Mouse (Mus musculus) midbrain, embryonic 11.5 days (tissue): ENCODE results near the gene 1700029H14Rik. TPM values are rescaled to one million over a fixed set of nuclear protein-coding genes. Genes with fewer than 3 reads are reported as not detected.

Source experiments
- ATAC-seq: fragments of 200-750 bp; cut with Nextera tagmentation; 2 replicates; pipeline ENCODE4 v1.8.0; 2017; ENCODE audit warnings: moderate TSS enrichment, moderate library complexity; ENCODE audit not compliant: low FRiP score
- DNase-seq: peaks from one replicate; pipeline ENCODE4 v3.0.0; 2015; ENCODE audit warnings: low spot score; ENCODE audit errors: missing footprints
- H3K27ac ChIP-seq: fragments of 300-500 bp; sonication (generic); 2 replicates; pipeline ENCODE4 v1.5.1; 2014; ENCODE audit warnings: low read depth, low read length
- H3K27me3 ChIP-seq: fragments of 300-500 bp; sonication (generic); 2 replicates; pipeline ENCODE4 v1.6.1; 2014; ENCODE audit warnings: mild to moderate bottlenecking, low read length, moderate library complexity, mixed read lengths; ENCODE audit not compliant: control insufficient read depth, insufficient read depth
- H3K36me3 ChIP-seq: fragments of 300-500 bp; sonication (generic); 2 replicates; pipeline ENCODE4 v1.6.1; 2014; ENCODE audit warnings: mild to moderate bottlenecking, low read length, moderate library complexity, mixed read lengths; ENCODE audit not compliant: control insufficient read depth, insufficient read depth
- H3K4me1 ChIP-seq: fragments of 300-500 bp; sonication (generic); 2 replicates; pipeline ENCODE4 v1.6.1; 2014; ENCODE audit warnings: low read length; ENCODE audit not compliant: control insufficient read depth, insufficient read depth
- H3K4me2 ChIP-seq: fragments of 300-500 bp; sonication (generic); 2 replicates; pipeline ENCODE4 v1.6.1; 2014; ENCODE audit warnings: mild to moderate bottlenecking, moderate library complexity
- H3K4me3 ChIP-seq: fragments of 300-500 bp; sonication (generic); 2 replicates; pipeline ENCODE4 v1.5.1; 2014; ENCODE audit warnings: low read depth, low read length
- H3K9ac ChIP-seq: fragments of 300-500 bp; sonication (generic); 2 replicates; pipeline ENCODE4 v1.6.1; 2014; ENCODE audit warnings: low read length
- H3K9me3 ChIP-seq: fragments of 300-500 bp; sonication (generic); 2 replicates; pipeline ENCODE4 v1.6.1; 2016; ENCODE audit warnings: low read length; ENCODE audit not compliant: control insufficient read depth
- WGBS: fragments of 180-500 bp; shearing (Covaris S2); extraction: QIAGEN DNeasy Blood & Tissue Kit; methylation state at CpG from one replicate; pipeline ENCODE4 v1.1.7; 2014; 5-methylcytosine and 5-hydroxymethylcytosine counted together
- polyA plus RNA-seq: library from polyadenylated mRNA; unstranded; fragments of >200 nt; fragmentation: Nextera tagmentation; extraction: Ambion mirVana; gene quantifications from 2 replicates; pipeline ENCODE4 v1.2.1, GENCODE M21; 2014

Gene 1700029H14Rik
- polyA plus RNA-seq, 1 experiment from 2014 or later = not detected

DNA sequence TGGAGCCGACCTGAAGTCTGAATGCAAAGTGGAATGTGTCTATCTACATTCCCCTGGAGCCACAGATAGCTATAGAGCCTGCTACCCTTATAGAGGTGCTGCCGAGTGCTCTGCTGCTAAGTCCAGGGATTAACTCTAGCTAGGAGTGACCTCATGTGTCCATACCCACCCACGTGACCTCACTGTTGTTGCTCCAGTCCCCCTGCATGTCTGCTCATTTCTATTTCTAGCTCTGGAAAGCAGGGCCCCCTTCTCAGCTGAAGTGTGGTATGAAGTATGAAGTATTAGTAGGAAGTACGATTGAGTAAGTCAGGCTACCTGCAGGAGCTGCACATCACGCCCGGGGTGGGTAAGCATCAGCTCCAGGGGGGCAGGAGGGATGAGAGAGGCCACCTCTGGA lies 35.5 kb upstream of the 1700029H14Rik start:
- Histone ChIP-seq H3K4me1 (no peaks in the 10 kb centered on the region), H3K4me3 (no peak overlapping the region), H3K9me3 (no peaks in the 10 kb centered on the region), H3K36me3 (no peaks in the 10 kb centered on the region), H3K27ac (no peak overlapping the region), H3K27me3 (no peaks in the 10 kb centered on the region), H3K4me2 (no peak overlapping the region), H3K9ac (no peak overlapping the region)
- ATAC-seq = no peak
- no peak for DNase-seq
- 91% methylated on average over 6 of the region's 6 CpGs for WGBS

DNA sequence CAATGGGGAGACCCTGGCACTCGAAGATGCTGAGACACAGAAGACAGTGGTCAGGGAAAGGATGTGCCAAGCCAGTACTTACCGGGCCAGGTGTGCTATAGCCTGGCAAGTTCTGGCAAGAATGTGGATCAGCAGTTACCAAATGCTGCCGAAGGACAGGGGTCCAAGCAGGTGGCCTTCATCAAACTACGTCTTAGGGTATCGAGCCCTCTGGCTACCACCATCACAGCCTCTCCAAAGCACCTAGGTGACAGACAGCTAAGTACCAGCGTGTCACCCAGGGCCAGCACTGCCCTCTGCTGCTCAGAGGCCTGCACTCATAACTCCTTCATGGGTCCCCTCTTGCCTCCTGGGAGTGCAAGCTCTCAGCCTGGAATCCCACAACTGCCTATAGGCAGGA lies 33.6 kb upstream of the 1700029H14Rik start:
- H3K27ac ChIP-seq = no peak overlapping the region

DNA sequence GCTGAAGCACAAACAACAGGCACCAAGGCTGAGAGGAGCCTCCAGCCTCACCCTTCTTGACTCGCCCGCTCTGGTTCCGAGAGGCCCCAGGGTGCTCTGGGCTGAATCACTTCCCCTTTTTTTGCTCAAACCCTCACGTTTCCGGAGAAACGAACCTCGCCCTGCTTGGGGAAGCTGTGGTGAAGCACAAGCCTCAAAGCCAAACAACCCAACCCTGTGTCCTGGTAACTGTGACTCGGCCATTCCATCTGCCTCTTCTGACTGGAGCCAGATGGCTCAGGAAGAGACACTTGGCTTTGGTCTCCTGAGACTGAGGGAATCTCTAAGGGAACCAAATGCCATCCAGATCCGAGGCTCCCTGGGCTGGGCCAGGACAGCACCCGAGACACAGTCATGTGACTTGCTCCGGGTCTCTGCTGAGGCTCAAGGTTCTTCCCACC lies 32.6 kb upstream of the 1700029H14Rik start:
- Histone ChIP-seq H3K27me3 (no peaks in the 10 kb centered on the region), H3K27ac (no peak overlapping the region), H3K4me3 (no peak overlapping the region), H3K9me3 (no peaks in the 10 kb centered on the region), H3K4me1 (no peaks in the 10 kb centered on the region), H3K9ac (no peak overlapping the region), H3K4me2 (no peak overlapping the region), H3K36me3 (no peaks in the 10 kb centered on the region)
- ATAC-seq = no peak
- no peak for DNase-seq
- 85% methylated on average over 11 of the region's 11 CpGs for WGBS

More for the DNA sequence above, 33.6 kb upstream of the 1700029H14Rik start:
- ATAC-seq (no peak), DNase-seq (no peak)
- H3K27me3 ChIP-seq = no peaks in the 10 kb centered on the region
- 88% methylated on average over 6 of the region's 6 CpGs for WGBS
- no peak overlapping the region for H3K9ac ChIP-seq
- no peaks in the 10 kb centered on the region for H3K4me1 ChIP-seq
- H3K36me3 ChIP-seq = no peaks in the 10 kb centered on the region
- H3K9me3 ChIP-seq = no peaks in the 10 kb centered on the region
- H3K4me2 ChIP-seq = no peak overlapping the region
- no peak overlapping the region for H3K4me3 ChIP-seq

DNA sequence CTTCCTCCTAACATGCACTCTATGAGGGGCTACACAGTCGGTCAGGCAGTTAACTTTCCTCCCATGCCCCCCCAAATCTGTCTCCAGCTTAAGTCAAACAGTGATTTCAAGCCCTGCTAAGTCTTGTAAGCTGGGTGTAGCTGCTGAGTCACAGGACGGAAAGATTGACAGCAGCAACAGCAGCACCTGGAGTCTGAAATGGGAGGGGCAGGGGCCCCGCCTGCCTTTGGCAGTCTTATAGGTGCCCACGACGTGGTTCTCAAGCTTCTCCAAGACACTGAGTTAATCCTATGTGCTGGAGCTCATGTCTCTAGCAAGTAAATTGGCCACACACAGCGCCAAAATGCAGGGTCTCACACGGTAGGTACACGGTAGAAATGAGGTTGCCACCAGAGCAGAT lies 31.1 kb upstream of the 1700029H14Rik start:
- WGBS = 88% methylated on average over 8 of the region's 8 CpGs
- no peak overlapping the region for H3K9ac ChIP-seq
- H3K27me3 ChIP-seq = no peaks in the 10 kb centered on the region
- ATAC-seq (no peak), DNase-seq (no peak)
- no peaks in the 10 kb centered on the region for H3K4me1 ChIP-seq
- no peak overlapping the region for H3K4me2 ChIP-seq
- H3K4me3 ChIP-seq = no peak overlapping the region
- no peaks in the 10 kb centered on the region for H3K36me3 ChIP-seq
- H3K9me3 ChIP-seq = no peaks in the 10 kb centered on the region
- H3K27ac ChIP-seq = no peak overlapping the region

DNA sequence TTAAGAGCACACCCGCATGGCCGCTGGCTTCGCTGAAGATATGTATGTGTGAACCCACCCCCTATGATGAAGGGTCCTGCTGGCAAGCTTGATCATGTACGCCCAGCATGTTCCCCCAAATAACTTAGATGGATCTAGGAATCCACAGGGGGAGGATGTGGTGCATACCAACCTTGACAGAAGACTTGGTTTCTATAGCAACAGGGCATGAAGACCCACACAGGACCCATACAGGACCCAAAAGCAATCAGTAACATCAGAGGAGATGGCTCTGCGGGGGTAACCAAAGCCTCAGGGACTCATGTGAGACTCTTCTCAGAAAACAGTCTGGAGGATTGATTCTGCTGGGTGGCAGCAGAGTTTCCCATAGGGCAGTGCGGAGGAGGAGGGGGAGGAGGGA lies 29.0 kb upstream of the 1700029H14Rik start:
- Histone ChIP-seq H3K36me3 (no peaks in the 10 kb centered on the region), H3K4me3 (no peak overlapping the region), H3K4me2 (no peak overlapping the region), H3K27ac (no peak overlapping the region), H3K9me3 (no peaks in the 10 kb centered on the region), H3K4me1 (no peaks in the 10 kb centered on the region), H3K27me3 (no peaks in the 10 kb centered on the region), H3K9ac (no peak overlapping the region)
- DNase-seq (no peak), ATAC-seq (no peak)
- WGBS = 88% methylated on average over 6 of the region's 6 CpGs

DNA sequence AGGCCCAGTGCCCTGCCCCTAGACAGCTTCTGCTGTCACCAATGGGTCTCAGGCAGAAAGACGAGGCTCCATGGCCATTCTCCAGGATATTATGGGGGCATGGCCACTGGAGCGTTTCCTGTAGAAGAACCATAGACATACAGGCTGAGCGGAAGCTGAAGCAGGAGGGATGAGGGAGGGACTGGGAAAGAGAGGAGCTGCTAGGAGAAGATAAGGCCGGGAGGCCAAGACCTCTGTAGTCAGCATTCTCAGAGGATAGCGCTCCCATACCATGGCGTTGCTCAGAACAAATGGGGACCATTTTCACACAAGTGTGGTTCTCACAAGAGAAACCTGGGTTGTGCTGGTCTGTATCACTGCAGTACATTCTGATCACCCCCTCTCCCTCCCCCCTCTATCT lies 26.8 kb upstream of the 1700029H14Rik start:
- H3K27ac ChIP-seq = no peak overlapping the region
- WGBS = 86% methylated on average over 6 of the region's 6 CpGs
- H3K9ac ChIP-seq = no peak overlapping the region
- no peak for DNase-seq
- no peaks in the 10 kb centered on the region for H3K27me3 ChIP-seq
- no peak for ATAC-seq
- H3K4me2 ChIP-seq = no peak overlapping the region
- H3K4me3 ChIP-seq = no peak overlapping the region
- H3K9me3 ChIP-seq = no peaks in the 10 kb centered on the region
- 0 out of 2 replicates have a peak, but pooled peaks cover 2% of the 10 kb centered on the region for H3K36me3 ChIP-seq
- H3K4me1 ChIP-seq = no peaks in the 10 kb centered on the region

DNA sequence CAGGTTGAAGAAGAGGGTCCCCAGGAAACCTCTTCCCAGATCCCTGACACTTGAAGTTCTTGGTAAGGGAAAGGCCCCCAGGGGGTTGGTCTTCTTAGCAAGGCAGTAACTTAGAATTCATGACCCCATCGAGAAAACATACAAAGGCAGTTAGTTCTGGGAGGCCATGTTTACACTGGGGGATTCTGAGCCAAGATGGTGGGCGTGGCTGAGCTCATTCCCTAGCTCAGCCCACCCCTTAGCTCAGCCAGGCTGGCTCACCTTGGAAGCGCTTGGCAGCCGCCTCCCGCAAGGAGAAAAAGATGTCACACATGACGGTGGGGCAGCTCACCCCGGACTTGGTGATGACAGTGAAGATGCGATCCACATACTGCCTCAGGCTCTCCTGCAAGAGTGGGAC lies 22.4 kb upstream of the 1700029H14Rik start:
- DNase-seq (no peak), ATAC-seq (no peak)
- Histone ChIP-seq H3K9me3 (no peaks in the 10 kb centered on the region), H3K4me1 (no peaks in the 10 kb centered on the region), H3K36me3 (peaks cover 8% of the 10 kb centered on the region; the same call in 1 of the 2 replicates), H3K4me2 (no peak overlapping the region), H3K9ac (no peak overlapping the region), H3K4me3 (no peak overlapping the region), H3K27ac (no peak overlapping the region), H3K27me3 (no peaks in the 10 kb centered on the region)
- WGBS = 79% methylated on average over 8 of the region's 8 CpGs

DNA sequence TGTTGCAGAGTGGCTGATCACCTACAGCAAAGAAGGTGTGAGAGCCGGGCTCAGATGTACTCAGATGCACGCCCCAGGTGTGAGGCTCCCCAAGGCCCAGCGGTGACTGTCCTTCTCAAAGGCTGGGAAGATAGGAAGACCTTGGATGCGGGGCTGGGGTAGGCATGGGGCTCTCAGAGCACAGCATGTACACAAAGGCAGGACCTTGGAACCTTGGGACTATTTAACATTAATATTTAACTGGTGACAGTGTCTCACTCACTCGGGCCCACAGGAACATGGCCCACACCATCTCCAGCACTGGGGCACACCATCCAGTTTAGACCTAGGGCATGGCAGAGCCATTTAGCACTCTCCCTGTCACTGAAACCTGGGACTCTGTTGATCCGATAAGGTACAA lies 15.6 kb upstream of the 1700029H14Rik start:
- H3K36me3 ChIP-seq = no peaks in the 10 kb centered on the region
- H3K27me3 ChIP-seq = no peaks in the 10 kb centered on the region
- ATAC-seq (no peak), DNase-seq (no peak)
- H3K4me3 ChIP-seq = no peak overlapping the region
- no peak overlapping the region for H3K27ac ChIP-seq
- no peak overlapping the region for H3K4me2 ChIP-seq
- H3K9ac ChIP-seq = no peak overlapping the region
- 92% methylated on average over 6 of the region's 6 CpGs for WGBS
- no peaks in the 10 kb centered on the region for H3K4me1 ChIP-seq
- H3K9me3 ChIP-seq = no peaks in the 10 kb centered on the region

DNA sequence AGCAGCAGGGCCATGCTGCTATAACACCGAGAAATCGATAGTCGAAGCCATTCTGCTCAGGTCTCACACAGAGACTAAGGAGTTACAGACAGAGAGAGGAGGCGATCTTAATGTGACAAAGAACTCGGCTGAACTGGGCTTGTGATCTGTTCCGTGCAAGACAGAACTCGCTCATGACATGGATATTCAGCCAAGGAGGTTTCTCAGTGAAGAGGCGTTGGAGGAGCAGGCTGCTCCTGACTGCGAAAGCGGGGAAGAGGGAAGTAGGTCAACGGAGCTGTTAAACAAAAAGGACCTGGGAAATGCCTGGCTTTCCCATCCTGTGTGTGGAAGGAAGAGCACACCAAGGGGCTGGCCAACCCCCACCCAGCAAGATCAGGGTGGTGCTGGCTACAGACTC lies 9.7 kb upstream of the 1700029H14Rik start:
- Histone ChIP-seq H3K9ac (no peak overlapping the region), H3K36me3 (no peaks in the 10 kb centered on the region; the same call in 1 of the 2 replicates), H3K4me1 (no peaks in the 10 kb centered on the region), H3K27ac (no peak overlapping the region), H3K9me3 (no peaks in the 10 kb centered on the region), H3K27me3 (no peaks in the 10 kb centered on the region), H3K4me2 (no peak overlapping the region), H3K4me3 (no peak overlapping the region)
- ATAC-seq (no peak), DNase-seq (no peak)
- 94% methylated on average over 11 of the region's 11 CpGs for WGBS

DNA sequence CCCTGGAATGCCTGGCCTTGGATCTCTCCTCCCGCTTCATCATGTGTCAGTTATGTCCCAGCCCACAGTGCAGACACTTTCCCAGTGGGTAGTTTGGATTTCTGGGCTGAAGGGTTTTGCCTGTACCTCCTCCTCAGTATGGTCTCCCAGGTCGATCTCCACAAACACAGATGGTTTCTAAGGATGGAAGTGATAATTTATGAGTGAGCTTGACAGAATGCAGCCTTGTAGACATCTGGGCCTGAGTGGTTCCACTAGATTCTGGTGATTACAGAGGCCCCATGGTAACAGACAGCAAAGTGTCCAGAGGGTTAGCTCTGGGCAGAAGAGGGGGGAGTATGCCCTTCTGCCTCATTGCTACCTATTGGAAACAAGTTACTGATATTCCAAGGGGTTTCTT lies 4.7 kb downstream of the 1700029H14Rik start:
- H3K9ac ChIP-seq = no peak overlapping the region
- no peaks in the 10 kb centered on the region for H3K9me3 ChIP-seq
- H3K36me3 ChIP-seq = no peaks in the 10 kb centered on the region
- no peaks in the 10 kb centered on the region for H3K4me1 ChIP-seq
- 71% methylated on average over 2 of the region's 2 CpGs for WGBS
- DNase-seq = no peak
- no peak overlapping the region for H3K27ac ChIP-seq
- H3K4me3 ChIP-seq = no peak overlapping the region
- ATAC-seq = no peak
- no peaks in the 10 kb centered on the region for H3K27me3 ChIP-seq
- no peak overlapping the region for H3K4me2 ChIP-seq
